Mouse (Mus musculus) thymus, adult 2 months (tissue): ENCODE results near the gene Ddx39.

Experiments used
- CTCF ChIP-seq: fragments of 200-500 bp; IDR thresholded peaks from 2 replicates; pipeline ENCODE4 v1.5.1; 2012; ENCODE audit warnings: mild to moderate bottlenecking, control low read depth, low read length, moderate library complexity, borderline replicate concordance; ENCODE audit not compliant: control insufficient read depth, poor library complexity, insufficient read depth; ENCODE audit errors: extremely low read depth
- POLR2A ChIP-seq: fragments of 200-500 bp; IDR thresholded peaks from 2 replicates; pipeline ENCODE4 v1.6.1; 2012; ENCODE audit warnings: mild to moderate bottlenecking, low read length, control low read depth, moderate library complexity; ENCODE audit not compliant: control insufficient read depth, poor library complexity, insufficient read depth; ENCODE audit errors: extremely low read depth

- TF ChIP-seq CTCF: no peak
- TF ChIP-seq POLR2A: no peak
Observed at GRCm38 (mm10) chr8:83697374-83698220, 17.4 kb upstream of the Ddx39 start.
